Mouse (Mus musculus): ENCODE data around the gene Zyx.

GRCm38 (mm10) chr6:42398998-42399397 is 49.6 kb downstream of the Zyx start:
- TF ChIP-seq CTCF (IDR thresholded peaks at IDR 0.05; ENCODE audit: extremely low read depth, insufficient read length, insufficient replicate concordance, low read depth, low read length) (no peak), POLR2A (IDR thresholded peaks at IDR 0.05; ENCODE audit: low read depth, low read length) (no peak)
